Comparison of ENCODE assay signal across 8 mouse cellular contexts in genomic region chr5:147895436-147896198, GRCm38 (mm10). TPM values are rescaled to one million over a fixed set of nuclear protein-coding genes. Genes with fewer than 3 reads are reported as not detected.
DNase-seq lines count a peak whose midpoint lies in the region; ATAC-seq lines count a peak whose summit lies in the region.

No protein-coding gene starts in this region.

- no peaks in the 10 kb centered on the region for H3K9me3 ChIP-seq in lung, embryonic 16.5 days (ENCODE audit: control insufficient read depth, low read length)
- H3K9me3 ChIP-seq in hindbrain, embryonic 13.5 days: no peaks in the 10 kb centered on the region

- H3K9ac ChIP-seq in lung, embryonic 16.5 days (ENCODE audit: low read length): no peak overlapping the region
- no peak overlapping the region for H3K9ac ChIP-seq in hindbrain, embryonic 13.5 days

- peaks cover 7% of the 10 kb centered on the region for H3K4me1 ChIP-seq in lung, embryonic 16.5 days (replicated peaks; ENCODE audit: control insufficient read depth, insufficient read depth, low read length)
- peaks cover 26% of the 10 kb centered on the region for H3K4me1 ChIP-seq in hindbrain, embryonic 13.5 days (replicated peaks)

- H3K4me3 ChIP-seq in lung, embryonic 16.5 days (ENCODE audit: low read length): peak overlapping the region; percentile 73
- H3K4me3 ChIP-seq in hindbrain, embryonic 13.5 days: peak overlapping the region; percentile 67

- 17% methylated on average over 16 of the region's 16 CpGs for WGBS in lung, embryonic 16.5 days
- WGBS in hindbrain, embryonic 13.5 days: 25% methylated on average over 16 of the region's 16 CpGs

- DNase-seq in lung, postnatal 14 days: no peak
- DNase-seq in embryo, embryonic 11 days: peak; percentile 23
- peak; percentile 74 for DNase-seq in splenic B cell, adult 2 months (ENCODE audit: low read depth, low spot score)
- no peak for DNase-seq in adrenal gland, postnatal 4 days (ENCODE audit: low spot score in 2 of 2)
- DNase-seq in ovary, postnatal 14 days (ENCODE audit: low spot score): no peak

- no peak for ATAC-seq in lung, embryonic 16.5 days (ENCODE audit: low read depth)
- no peak for ATAC-seq in hindbrain, embryonic 13.5 days (ENCODE audit: low FRiP score)
- ATAC-seq in megakaryocyte-erythroid progenitor cell, adult 5-6 weeks (replicated peaks; ENCODE audit: low FRiP score, low TSS enrichment, poor library complexity, severe bottlenecking): 0 out of 2 replicates have a peak, but pooled peaks have one; percentile 6

- H3K27me3 ChIP-seq in lung, embryonic 16.5 days (ENCODE audit: control insufficient read depth, insufficient read depth, low read depth, low read length): no peaks in the 10 kb centered on the region; the same call in 1 of the 2 replicates
- H3K27me3 ChIP-seq in hindbrain, embryonic 13.5 days: peaks cover 23% of the 10 kb centered on the region
- H3K27me3 ChIP-seq in splenic B cell, adult 2 months (ENCODE audit: control insufficient read depth, insufficient read depth, low read length, poor library complexity, severe bottlenecking): no peaks in the 10 kb centered on the region

- H3K36me3 ChIP-seq in lung, embryonic 16.5 days (ENCODE audit: control insufficient read depth, insufficient read depth, low read length): no peaks in the 10 kb centered on the region
- H3K36me3 ChIP-seq in hindbrain, embryonic 13.5 days: no peaks in the 10 kb centered on the region
- H3K36me3 ChIP-seq in splenic B cell, adult 2 months (ENCODE audit: control insufficient read depth, insufficient read depth, low read length, poor library complexity, severe bottlenecking): no peaks in the 10 kb centered on the region

- peak overlapping the region; percentile 89 for H3K4me2 ChIP-seq in lung, embryonic 16.5 days (ENCODE audit: low read depth, low read length)
- H3K4me2 ChIP-seq in hindbrain, embryonic 13.5 days: peak overlapping the region; percentile 90

- no peak overlapping the region for H3K27ac ChIP-seq in lung, embryonic 16.5 days (ENCODE audit: low read length)
- no peak overlapping the region for H3K27ac ChIP-seq in hindbrain, embryonic 13.5 days

RNA-seq across cellular contexts. Expression of gene Slc46a3, which starts 1.0 kb away (rescaled TPM):
- 5.0 and 6.2 TPM in 2 replicates for polyA plus RNA-seq in lung, embryonic 16.5 days (2015; fragmentation: Nextera tagmentation; extraction: Ambion mirVana)
- 4.2 and 4.5 TPM in 2 replicates for polyA plus RNA-seq in hindbrain, embryonic 13.5 days (2015; fragmentation: Nextera tagmentation; extraction: Ambion mirVana)
- total RNA-seq in megakaryocyte-erythroid progenitor cell, adult 5-6 weeks (2014; fragmentation: Nextera tagmentation): 23.9 and 24.2 TPM in 2 replicates
- total RNA-seq in megakaryocyte-erythroid progenitor cell, adult 5-6 weeks (2017): 13.8 and 16.7 TPM in 2 replicates
- 1 to 10 TPM; 7.7 to 8.0 TPM for total RNA-seq in adrenal gland, postnatal 4 days (2021)

RNA-seq across cellular contexts. Expression of gene Pomp, which starts 35.4 kb away (rescaled TPM):
- polyA plus RNA-seq in lung, embryonic 16.5 days (2015; fragmentation: Nextera tagmentation; extraction: Ambion mirVana): 464 and 486 TPM in 2 replicates
- 532 and 548 TPM in 2 replicates for polyA plus RNA-seq in hindbrain, embryonic 13.5 days (2015; fragmentation: Nextera tagmentation; extraction: Ambion mirVana)
- total RNA-seq in megakaryocyte-erythroid progenitor cell, adult 5-6 weeks (2014; fragmentation: Nextera tagmentation): 142 and 148 TPM in 2 replicates
- total RNA-seq in megakaryocyte-erythroid progenitor cell, adult 5-6 weeks (2017): 204 and 300 TPM in 2 replicates
- total RNA-seq in adrenal gland, postnatal 4 days (2021): 100 to 1,000 TPM; 147 to 177 TPM

Comparison
In these comparisons a context has a peak if more than half of its experiments do, and no peak if none do; other contexts are left out.
1. DNase-seq: peak in embryo, embryonic 11 days (single experiment) and splenic B cell, adult 2 months (single experiment); none in lung, postnatal 14 days (single experiment), adrenal gland, postnatal 4 days (0 of 2) and ovary, postnatal 14 days (single experiment).